Mouse (Mus musculus) megakaryocyte progenitor cell, adult 5-6 weeks (primary cell): ENCODE measurements around the gene Ccl11. TPM values are rescaled to one million over a fixed set of nuclear protein-coding genes. Genes with fewer than 3 reads are reported as not detected.

ENCODE experiments used
- ATAC-seq: replicated peaks from 2 replicates; pipeline ENCODE4 v1.8.0; 2016; ENCODE audit warnings: mild to moderate bottlenecking, moderate TSS enrichment, inconsistent platforms; ENCODE audit not compliant: poor library complexity
- total RNA-seq, 2 experiments: library from RNA; stranded (forward) in 1 of 2; stranded (reverse) in 1 of 2; fragments of 157-497, 149-512 nt in 1 of 2; fragments of 200-1000 nt in 1 of 2; gene quantifications; 2 replicates each; pipeline versions ENCODE4 v1.2.3 to v1.2.4; 2015 to 2017

The Ccl11 gene
- total RNA-seq, 2 experiments from 2014 or later, result not detected

DNA sequence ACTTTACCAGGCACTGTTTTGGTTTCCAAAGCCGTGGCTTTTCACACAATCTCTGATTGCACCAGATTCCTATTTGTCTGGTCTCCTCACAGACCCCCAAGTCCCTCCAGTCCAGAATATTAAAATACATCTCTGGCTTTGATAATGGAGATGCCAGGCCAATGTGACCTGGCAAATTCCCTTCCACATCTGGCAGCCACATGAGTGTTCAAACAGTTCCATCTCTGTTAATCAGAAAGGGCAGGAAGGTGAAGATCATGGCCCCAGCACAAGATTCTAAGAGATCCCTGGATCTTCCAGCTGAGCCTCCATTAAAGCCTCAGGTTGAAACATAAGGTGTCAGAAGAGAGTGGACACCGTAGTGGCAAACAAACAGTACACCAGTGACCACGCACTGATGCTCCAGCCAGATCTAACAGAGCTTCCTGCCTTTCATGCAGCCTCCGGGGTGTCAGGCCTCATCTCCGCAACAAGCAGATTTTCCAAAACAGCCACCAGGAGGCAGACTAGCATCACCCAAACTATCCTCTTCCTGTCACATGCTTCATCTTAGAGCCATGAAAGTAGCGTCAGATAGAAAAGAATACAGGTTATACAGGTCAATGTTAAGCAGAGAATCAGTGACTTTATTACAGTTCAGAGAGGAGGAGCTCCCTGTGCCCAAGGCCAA, 9.7 kb upstream of the Ccl11 start:
- peak; percentile 85 for ATAC-seq

DNA sequence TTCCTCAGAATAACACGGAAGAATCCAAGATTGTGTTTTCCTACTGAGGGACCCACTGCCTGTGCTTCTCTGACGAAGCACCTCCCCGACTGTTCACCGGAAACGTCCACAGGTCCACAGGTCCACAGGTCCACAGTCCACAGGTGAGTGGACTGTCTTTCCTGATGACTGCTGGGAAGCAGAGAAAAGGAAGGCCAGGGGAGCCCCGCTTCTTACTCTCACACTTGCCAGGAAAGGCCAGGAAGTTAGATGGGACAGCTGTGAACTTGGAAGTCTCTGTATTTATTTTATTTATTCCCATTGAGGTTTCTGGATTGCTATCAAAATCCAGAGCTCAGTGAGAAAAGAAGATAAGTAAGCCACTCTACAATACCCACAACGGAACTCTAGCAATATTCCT, 3.8 kb upstream of the Ccl11 start:
- no peak for ATAC-seq

DNA sequence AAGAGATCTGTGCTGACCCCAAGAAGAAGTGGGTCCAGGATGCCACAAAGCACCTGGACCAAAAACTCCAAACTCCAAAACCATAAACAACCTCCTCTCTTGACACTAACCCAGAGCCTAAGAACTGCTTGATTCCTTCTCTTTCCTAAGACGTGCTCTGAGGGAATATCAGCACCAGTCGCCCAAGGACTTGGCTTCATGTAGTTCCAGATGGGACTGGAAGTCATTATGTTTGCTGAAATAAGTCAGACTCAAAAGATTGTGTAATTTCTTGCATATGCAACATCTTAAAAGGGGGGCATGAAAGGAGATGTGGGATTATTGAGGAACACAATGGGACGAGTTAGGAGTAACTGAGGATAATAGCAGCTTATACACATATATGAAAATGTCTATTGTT, 4.6 kb downstream of the Ccl11 start:
- ATAC-seq, result no peak

DNA sequence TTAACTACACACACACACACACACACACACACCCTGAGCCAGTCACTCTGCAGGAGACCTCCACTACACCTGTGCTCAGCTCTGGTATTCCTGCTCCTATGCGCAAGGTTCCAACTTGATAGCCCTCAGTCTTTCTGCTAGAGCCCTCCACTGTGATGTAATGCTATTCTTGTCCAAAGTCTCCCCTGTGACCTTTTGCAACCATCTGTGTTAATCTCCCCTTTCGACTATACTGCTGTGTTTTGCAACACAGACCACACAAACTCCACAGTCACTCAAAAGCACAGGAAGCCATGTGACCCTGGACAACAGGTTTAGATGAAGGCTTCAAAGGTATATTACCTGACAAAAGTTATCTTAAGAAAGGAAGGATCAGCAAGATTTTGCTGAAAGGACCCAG, 5.8 kb downstream of the Ccl11 start:
- ATAC-seq, result 0 out of 2 replicates have a peak, but pooled peaks have one; percentile 20

DNA sequence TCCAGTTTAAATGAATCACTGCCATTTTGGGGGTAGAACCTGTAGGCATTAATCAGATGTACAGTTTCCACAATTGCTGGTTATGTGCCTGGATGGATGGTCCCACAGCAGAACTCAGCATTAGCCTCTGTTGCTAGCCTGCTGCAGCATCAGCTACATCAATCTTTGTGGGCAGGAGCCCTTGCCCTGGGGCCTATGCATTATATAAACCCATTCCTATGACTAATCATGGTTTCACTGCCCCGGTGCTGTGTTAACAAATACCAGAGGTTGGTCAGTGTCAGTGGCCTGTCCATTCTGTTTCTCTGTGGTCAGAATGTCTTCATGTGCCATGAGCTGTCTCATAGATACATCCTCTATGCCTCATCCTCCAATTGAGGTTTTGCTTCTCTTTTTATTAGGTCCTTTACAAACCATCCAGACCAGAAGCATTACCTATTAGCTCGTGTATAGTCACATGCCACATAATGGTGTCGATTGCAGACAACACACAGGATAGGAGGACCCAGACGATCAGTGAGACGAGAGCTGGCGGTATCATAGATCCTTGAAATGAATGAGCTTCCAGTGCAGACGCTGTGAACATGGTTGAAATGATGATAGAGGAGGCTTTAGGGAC, 9.4 kb downstream of the Ccl11 start:
- no peak for ATAC-seq

DNA sequence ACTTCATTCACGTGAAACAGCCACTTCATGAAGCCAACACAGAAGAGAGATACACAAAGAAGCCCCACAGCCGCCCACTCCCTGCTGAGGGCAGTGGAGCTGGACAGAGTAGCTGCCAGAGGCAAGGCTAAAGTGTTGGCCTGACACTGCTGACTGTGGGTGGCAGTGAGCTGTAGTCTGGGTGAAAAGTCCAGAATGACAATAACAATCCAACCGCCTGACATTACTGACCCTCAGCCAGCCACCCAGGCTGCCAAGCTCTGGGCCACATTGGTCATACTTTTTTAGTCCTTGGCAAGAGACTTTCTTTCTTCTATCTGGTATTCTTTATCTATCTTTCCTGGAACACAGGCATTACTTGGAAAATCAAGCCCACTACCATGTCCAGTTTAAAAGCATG, 13.5 kb downstream of the Ccl11 start:
- ATAC-seq, result no peak

DNA sequence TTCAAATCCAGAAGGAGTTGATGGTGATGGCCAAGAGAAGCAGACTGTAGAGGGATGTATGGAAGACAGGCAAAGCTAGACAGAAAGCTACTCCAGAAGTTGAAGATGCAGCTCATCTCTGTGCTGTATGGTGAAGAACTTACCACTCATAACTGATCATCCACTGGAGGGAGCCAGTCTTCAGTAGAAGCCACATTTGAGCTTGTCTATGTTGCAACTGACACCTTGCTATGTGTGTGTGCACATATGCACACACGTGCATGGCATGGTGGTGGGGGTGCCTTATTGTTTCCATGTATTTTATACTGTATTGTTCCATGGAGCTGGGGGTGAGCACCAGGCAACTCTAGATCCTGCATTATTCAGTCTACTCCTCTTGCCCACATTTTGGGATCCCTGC, 14.8 kb downstream of the Ccl11 start:
- ATAC-seq, result peak; percentile 66

DNA sequence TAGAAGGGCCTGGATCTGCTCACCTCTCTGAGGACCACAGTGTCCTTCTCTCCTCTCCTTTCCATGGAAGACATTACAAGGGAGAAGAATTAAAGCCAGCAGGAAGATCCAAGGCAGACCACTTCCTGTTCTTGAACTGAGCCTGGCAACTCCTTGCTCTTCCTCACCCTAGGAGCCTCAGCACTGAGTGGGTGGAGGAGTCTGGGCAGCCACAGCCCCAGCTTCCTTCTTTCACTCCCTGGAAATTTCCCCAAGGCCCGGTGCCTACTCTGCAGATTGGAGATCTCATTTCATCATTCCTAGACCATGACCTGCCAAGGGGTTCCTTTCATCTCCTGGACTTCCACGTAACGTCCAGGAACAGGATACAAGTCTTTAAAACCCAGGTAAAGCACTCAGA, 15.4 kb downstream of the Ccl11 start:
- ATAC-seq, result no peak

DNA sequence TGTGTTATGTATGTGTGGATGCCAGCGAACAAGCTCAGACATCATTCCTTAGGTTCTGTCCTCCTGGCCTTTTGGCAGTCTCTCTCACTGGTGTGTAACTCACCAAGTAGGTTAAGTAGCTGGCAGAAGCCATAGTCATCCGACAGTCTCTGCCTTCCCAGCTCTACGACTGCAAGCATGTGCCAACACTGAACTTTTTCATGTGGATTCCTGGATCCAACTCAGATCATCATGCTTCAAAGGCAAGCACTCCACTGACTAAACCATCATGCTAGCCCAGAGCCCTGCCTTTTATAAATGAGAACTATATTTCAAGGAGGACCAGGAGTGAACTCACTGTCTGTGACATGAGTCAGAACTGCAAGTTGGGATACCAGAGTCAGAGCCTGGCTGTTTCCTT, 16.1 kb downstream of the Ccl11 start:
- ATAC-seq, result no peak

DNA sequence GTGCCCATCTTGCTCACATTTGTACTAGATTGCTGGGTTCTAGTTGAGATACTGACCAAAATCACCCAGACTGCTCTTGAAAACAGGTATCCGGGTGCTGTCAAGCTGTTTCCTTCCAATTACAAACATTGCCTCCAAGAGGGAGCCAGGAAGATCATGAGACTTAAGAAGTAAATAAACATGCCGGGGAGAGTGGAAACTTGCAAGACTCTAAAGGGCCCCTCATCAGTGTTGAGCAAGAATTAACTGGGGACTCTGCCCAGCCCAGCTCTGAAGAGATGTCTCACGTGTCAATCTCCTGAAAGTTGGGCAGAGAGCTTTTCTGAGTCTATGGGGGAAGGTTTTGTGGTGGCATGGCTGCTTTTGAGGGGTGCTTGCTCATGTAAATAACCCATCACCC, 19.4 kb downstream of the Ccl11 start:
- ATAC-seq, result no peak

DNA sequence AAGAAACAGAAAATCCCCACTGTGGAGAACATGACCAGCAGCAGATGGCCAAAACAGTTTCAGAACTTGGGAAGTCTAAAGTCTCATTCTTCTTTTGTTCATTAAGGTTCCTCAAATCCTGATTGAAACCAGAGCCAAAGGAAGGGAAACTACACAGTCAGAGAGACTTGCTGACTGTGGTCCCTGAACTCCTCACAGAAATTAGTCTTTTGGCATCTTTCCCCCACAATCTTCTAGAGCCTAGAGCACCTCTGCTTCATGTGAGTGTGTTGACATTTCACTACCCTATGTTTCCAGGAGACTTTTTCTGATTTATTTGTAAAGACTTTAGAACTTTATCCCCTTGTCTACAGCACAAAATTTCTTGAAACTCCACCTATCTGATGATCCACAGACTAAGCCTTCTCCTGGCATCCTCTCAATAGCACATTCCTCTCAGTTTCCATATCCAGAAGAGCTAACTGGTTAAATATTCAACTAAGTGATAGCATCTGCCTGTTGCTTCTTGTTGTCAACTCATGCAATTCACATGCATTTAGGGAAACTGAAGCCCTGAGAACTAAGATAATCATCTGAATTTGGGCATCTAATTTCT, 20.6 kb downstream of the Ccl11 start:
- ATAC-seq, result no peak

DNA sequence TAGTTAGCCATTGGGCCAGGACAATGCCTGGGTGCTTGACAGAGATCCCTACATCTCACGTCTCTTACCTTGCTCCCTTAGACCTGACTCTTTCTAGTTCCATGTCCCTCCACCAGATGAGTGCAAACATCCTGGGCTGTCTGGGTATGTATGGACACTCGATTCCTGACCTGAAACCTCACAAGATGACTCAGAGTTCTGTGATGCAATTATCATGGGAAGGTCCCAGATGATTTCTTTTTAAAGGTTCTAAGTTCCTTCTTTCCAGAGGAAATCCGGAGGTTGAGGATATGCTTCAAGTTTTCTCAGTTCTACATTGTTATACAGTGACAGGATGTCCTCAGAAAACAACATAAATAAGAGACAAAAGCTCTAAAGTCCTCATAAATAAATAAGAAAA, 23.2 kb downstream of the Ccl11 start:
- ATAC-seq, result no peak

DNA sequence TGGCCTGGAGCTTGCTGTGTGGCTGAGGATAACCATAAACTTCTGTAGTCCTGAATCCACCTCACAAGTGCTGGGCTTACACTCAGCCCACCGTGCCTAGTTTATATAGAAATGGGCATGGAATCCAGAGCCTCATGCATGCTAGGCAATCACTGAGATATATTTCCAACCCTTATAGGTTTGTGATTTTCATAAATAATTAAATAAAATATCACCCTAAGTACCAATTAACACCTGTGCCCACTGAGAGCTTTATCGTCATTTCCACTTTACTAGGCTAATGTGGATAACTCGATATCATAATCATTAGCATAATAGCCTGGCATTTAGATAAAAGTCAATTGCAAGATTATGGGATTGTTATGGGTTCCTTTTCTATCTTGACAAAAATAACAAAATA, 26.7 kb downstream of the Ccl11 start:
- no peak for ATAC-seq

DNA sequence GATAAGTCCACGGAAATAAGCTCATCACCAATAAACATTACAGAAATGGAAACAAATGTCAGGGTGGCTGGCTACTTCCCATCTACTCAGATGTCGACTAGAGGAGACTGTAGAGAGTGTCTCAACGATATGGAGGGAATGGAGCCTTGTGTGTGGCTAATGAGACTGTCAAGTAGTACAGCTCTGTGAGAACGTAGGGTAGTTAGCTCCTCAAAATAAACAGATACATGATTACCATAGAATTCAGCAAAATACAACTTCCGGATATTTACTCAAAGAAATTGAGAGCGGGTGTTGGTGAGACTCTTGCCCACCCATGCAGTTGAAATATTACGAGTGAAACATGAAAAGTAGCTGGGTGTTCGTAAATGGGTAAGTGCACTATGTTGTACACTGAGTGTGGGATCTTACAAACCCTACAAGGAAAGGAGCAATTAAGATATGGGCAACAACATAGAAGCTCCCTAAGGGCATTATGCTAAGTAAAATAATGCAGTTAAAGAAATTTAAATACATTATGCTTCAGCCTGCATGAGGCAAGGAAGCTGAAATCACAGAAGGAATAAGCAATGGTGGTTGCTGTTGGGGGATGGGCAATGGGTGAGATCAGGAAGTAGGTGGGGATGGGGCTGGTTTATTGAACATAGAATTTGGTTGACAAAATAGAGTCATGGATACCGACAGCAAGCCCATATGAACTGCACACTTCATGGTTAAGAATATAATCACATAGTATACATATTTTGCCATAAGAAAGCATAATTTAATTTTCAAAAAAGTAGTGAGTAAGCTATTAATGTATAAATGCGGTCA, 42.1 kb downstream of the Ccl11 start:
- no peak for ATAC-seq

DNA sequence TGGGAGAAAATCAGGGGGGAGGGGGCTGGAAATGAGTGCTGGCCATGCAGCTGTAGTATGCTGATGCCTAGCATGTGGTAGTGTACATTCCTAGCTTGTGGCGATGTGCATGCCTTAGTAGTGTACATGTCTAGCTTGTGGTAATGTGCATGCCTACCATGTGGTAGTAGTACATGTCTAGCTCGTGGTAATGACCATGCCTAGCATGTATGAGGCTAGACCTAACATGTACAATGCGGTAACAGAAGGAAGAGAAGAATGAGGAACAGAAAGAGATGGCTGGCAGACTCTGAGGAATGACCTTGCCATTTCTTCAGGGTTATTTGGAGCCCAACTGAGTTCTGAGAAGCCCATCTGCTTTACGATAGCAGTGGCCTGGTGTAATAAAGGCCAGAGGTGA, 43.5 kb downstream of the Ccl11 start:
- ATAC-seq, result peak; percentile 71

DNA sequence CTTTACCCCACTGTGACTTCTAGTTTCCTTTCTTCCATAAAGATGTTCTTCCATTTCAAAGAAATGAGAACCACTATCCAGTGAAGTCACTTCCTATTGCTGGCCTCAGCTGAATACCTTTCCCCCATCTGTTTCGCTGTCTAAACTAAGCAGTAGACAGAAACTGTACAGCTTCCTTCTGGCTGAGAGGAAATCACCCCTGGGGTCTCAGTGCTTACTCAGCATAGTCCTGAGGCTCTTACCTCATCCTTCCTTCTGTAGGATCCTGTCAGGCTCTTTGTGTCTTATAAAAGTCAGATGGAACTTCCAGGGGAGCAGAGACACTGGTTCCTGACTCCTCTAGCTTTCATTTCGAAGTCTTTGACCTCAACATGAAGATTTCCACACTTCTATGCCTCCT, 43.9 kb downstream of the Ccl11 start, which contains the start of gene Ccl12:
Gene Ccl12 (plus strand): TSS at position 317 of the 400 bp plus-strand sequence.
- peak; percentile 73 for ATAC-seq

DNA sequence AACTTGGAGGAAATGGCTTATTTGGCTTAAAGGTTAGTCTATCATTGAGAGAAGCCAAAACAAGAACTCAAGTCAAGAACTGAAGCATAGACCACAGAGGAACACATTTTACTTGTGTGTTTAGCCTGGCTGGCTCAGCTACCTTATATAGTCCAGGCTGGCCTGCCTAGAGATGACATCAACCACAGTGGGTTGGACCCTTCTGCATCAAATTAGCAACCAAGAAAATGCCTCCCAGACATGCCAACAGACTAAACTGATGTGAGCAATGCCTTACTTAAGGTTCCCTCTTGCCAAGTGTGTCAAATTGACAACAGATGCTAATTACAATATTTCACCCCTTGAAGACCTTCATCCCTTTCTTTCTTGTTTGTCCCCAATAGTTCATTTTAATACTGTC, 52.0 kb downstream of the Ccl11 start:
- ATAC-seq, result no peak

DNA sequence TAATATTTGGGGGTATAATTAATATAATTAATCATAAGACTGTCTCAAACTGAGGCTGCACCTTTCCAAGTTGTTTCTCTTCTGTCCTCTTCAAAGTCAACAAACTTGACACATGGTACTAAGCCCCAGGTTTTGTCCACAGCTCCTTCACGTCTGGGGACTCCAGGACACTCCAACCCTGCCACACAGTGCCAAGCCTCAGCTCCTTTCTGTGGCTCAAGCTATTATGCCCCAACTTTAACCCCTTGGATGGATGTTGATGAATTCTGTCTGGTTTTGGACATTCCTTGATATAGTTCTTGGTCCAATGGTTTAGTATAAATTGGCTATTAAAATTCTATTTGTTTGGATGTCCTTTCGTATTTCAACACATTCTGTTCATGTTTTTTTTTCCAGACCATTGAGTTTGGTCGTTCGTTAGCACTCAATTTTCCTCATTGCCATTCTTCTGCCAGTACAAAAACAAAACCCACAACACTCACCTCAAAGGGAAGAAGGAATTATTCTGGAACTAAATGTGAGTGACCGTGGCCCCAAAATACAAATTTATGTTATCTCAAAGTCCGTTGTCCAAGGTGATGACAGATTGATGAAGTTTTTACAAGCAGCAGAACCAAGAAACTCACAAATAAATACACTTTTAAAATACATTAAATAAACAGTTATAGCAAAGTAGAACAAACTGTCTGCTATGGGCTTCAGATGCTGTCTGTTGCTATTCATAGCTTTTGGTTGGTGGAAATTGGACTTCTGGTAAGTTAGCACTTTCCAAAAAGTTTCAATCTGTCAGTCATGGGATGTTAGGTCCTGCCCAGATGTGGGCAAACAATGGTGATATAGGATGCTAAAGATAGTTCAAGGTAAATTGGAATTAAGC, 53.0 kb downstream of the Ccl11 start:
- ATAC-seq, result no peak
